ENCODE assay signal across 8 mouse cellular contexts in the genomic region with DNA sequence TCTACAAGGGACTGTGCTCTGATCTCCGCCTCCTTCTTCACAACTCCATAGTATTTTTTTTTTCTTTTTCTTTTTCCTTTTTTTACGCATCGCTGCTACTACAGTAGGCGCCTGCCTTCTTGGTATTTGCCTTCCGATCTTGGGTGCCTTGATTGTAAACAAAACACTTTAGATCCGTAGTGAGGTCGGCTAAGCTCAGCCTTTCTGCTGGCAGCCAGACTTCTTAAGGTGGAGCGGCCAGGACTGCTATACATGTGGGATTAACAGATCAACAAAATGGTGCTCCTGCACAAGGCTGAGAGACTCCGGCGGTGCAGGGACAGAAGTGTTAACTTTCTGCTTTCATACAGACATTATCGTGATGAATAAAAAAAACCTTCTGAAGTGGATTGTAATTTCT. TPM values are rescaled to one million over a fixed set of nuclear protein-coding genes. Genes with fewer than 3 reads are reported as not detected.
DNase-seq lines count a peak whose midpoint lies in the region; ATAC-seq and TF ChIP-seq lines count a peak whose summit lies in the region.

No protein-coding gene starts in this region.

- no peaks in the 10 kb centered on the region for H3K9me3 ChIP-seq in E14TG2a.4 (ENCODE audit: low read length)
- no peaks in the 10 kb centered on the region for H3K9me3 ChIP-seq in embryonic facial prominence, embryonic 15.5 days (replicated peaks)

- no peak for ATAC-seq in embryonic facial prominence, embryonic 15.5 days (ENCODE audit: insufficient number of reproducible peaks, low FRiP score, low TSS enrichment, low read depth)

- peaks cover 43% of the 10 kb centered on the region for H3K27me3 ChIP-seq in E14TG2a.4 (ENCODE audit: insufficient read depth, low read length)
- no peaks in the 10 kb centered on the region for H3K27me3 ChIP-seq in embryonic facial prominence, embryonic 15.5 days

- H3K36me3 ChIP-seq in E14TG2a.4 (ENCODE audit: insufficient read depth, low read length): peaks cover 4% of the 10 kb centered on the region
- H3K36me3 ChIP-seq in embryonic facial prominence, embryonic 15.5 days: no peaks in the 10 kb centered on the region

- peak overlapping the region; percentile 88 for H3K4me2 ChIP-seq in embryonic facial prominence, embryonic 15.5 days (replicated peaks)

- intact Hi-C loops in heart, postnatal 10 days (cut with DNase I): no loop called here

- H3K4me3 ChIP-seq in E14TG2a.4 (replicated peaks; ENCODE audit: low read length): peak overlapping the region; percentile 54
- peak overlapping the region; percentile 50 for H3K4me3 ChIP-seq in embryonic facial prominence, embryonic 15.5 days (replicated peaks)

- peak overlapping the region; percentile 23; the same call in 1 of the 2 replicates for H3K9ac ChIP-seq in embryonic facial prominence, embryonic 15.5 days

- DNase-seq in adipocyte (ENCODE audit: low spot score): peak; percentile 76
- DNase-seq in heart, postnatal 10 days: peak; percentile 81 to 83
- peak; percentile 78 to 84 for DNase-seq in kidney, postnatal 36 days
- peak; percentile 68 for DNase-seq in lung, postnatal 14 days
- peak; percentile 64 for DNase-seq in retina, embryonic 14.5 days (ENCODE audit: low spot score)
- DNase-seq in MN1 (ENCODE audit: low spot score): no peak

- H3K4me1 ChIP-seq in E14TG2a.4 (replicated peaks; ENCODE audit: low read depth, low read length): peaks cover 58% of the 10 kb centered on the region
- peaks cover 25% of the 10 kb centered on the region; the same call in 1 of the 2 replicates for H3K4me1 ChIP-seq in embryonic facial prominence, embryonic 15.5 days

- 2% methylated on average over 11 of the region's 11 CpGs for WGBS in embryonic facial prominence, embryonic 15.5 days

- TF ChIP-seq CTCF in E14TG2a.4 (conservative IDR thresholded peaks at IDR 0.05; ENCODE audit: low read length): no peak

- H3K27ac ChIP-seq in embryonic facial prominence, embryonic 15.5 days (replicated peaks): peak overlapping the region; percentile 75

RNA-seq across cellular contexts. Expression of a gene that starts 3.1 kb away (rescaled TPM):
- 17.0 and 18.8 TPM in 2 replicates for polyA plus RNA-seq in embryonic facial prominence, embryonic 15.5 days (2015; fragmentation: Nextera tagmentation; extraction: Ambion mirVana)
- 10 to 100 TPM; 45.1 to 53.5 TPM for total RNA-seq in heart, postnatal 10 days (2021)

RNA-seq across cellular contexts. Expression of a gene that starts 18.7 kb away (rescaled TPM):
- polyA plus RNA-seq in embryonic facial prominence, embryonic 15.5 days (2015; fragmentation: Nextera tagmentation; extraction: Ambion mirVana): 6.8 and 7.4 TPM in 2 replicates
- 1 to 10 TPM; 4.3 to 4.8 TPM for total RNA-seq in heart, postnatal 10 days (2021)
